Mouse (Mus musculus) gastrocnemius, postnatal 14 days (tissue): ENCODE data around the gene Pidd1. TPM values are rescaled to one million over a fixed set of nuclear protein-coding genes. Genes with fewer than 3 reads are reported as not detected.

Experiments used
- DNase-seq: peaks from one replicate; pipeline ENCODE4 v3.0.0; 2021; ENCODE audit warnings: mixed read lengths
- intact Hi-C: fragments of 180-260 bp; cut with DNase I; formaldehyde crosslinking; loops from one replicate; pipeline ENCODE4 v1.15.1; 2025; ENCODE audit warnings: low total_unique reads
- total RNA-seq, 2 experiments: library from RNA; stranded (reverse); gene quantifications; 2 replicates each; pipeline ENCODE4 v1.2.3; 2021

The Pidd1 gene
- total RNA-seq, 2 experiments from 2014 or later: 0.55 to 0.75 TPM

GRCm38 (mm10) chr7:141440613-141441012, 3.2 kb downstream of the Pidd1 start:
- DNase-seq: peak; percentile 67
- intact Hi-C loops: loop anchor here (5.0 kb wide), 1 partner anchor 33 kb away; no protein-coding TSS in a partner anchor

- intact Hi-C loops: loop anchor here (5.0 kb wide), 1 partner anchor 33 kb away; no protein-coding TSS in a partner anchor
- peak; percentile 3 for DNase-seq
Measured at GRCm38 (mm10) chr7:141439811-141440210, 4.0 kb downstream of the Pidd1 start.

- intact Hi-C loops: no loop called here
- DNase-seq: peak; percentile 4
Measured at GRCm38 (mm10) chr7:141439140-141439679, 4.6 kb downstream of the Pidd1 start.

- intact Hi-C loops: no loop called here
- peak; percentile 9 for DNase-seq
Measured at GRCm38 (mm10) chr7:141438201-141438968, 5.4 kb downstream of the Pidd1 start.

GRCm38 (mm10) chr7:141437178-141438120, 6.4 kb downstream of the Pidd1 start, which contains the start of gene Slc25a22:
Gene Slc25a22 (minus strand): TSS chr7:141437892.
- intact Hi-C loops: no loop called here
- DNase-seq: peak; percentile 86

- no peak for DNase-seq
- intact Hi-C loops: no loop called here
Measured at GRCm38 (mm10) chr7:141436523-141436892, 7.3 kb downstream of the Pidd1 start.

- intact Hi-C loops: no loop called here
- no peak for DNase-seq
Measured at GRCm38 (mm10) chr7:141435856-141436522, 7.8 kb downstream of the Pidd1 start.

- DNase-seq: peak; percentile 57
- intact Hi-C loops: no loop called here
Measured at GRCm38 (mm10) chr7:141435129-141435855, 8.5 kb downstream of the Pidd1 start.

GRCm38 (mm10) chr7:141434464-141434863, 9.4 kb downstream of the Pidd1 start:
- DNase-seq: peak; percentile 23

GRCm38 (mm10) chr7:141433517-141434400, 10.1 kb downstream of the Pidd1 start:
- intact Hi-C loops: no loop called here
- DNase-seq: peak; percentile 7

More at GRCm38 (mm10) chr7:141434464-141434863, 9.4 kb downstream of the Pidd1 start:
- intact Hi-C loops: no loop called here

GRCm38 (mm10) chr7:141432741-141433516, 10.9 kb downstream of the Pidd1 start:
- DNase-seq: peak; percentile 63
- intact Hi-C loops: no loop called here

GRCm38 (mm10) chr7:141432186-141432611, 11.6 kb downstream of the Pidd1 start:
- intact Hi-C loops: no loop called here
- DNase-seq: peak; percentile 28

GRCm38 (mm10) chr7:141431434-141432185, 12.2 kb downstream of the Pidd1 start:
- peak; percentile 10 for DNase-seq
- intact Hi-C loops: no loop called here

GRCm38 (mm10) chr7:141430585-141431240, 13.1 kb downstream of the Pidd1 start:
- intact Hi-C loops: no loop called here
- no peak for DNase-seq

GRCm38 (mm10) chr7:141429840-141430584, 13.8 kb downstream of the Pidd1 start:
- DNase-seq: no peak
- intact Hi-C loops: no loop called here
